Mouse (Mus musculus) stomach, postnatal 0 days (tissue): ENCODE measurements at regions not wholly inside any gene's neighbourhood (a gene's known extent, or its start where the extent isn't known, plus 50 kb on each side); places are given as distances from the start of the nearest gene placed in this dataset.

ENCODE experiments used
- CTCF ChIP-seq: IDR thresholded peaks from 2 replicates; pipeline ENCODE4 v1.5.1; 2016; ENCODE audit warnings: antibody characterized with exemption, low read depth, mild to moderate bottlenecking, moderate library complexity
- EP300 ChIP-seq: optimal IDR thresholded peaks from 2 replicates; pipeline ENCODE3; 2016; ENCODE audit warnings: antibody characterized with exemption

DNA sequence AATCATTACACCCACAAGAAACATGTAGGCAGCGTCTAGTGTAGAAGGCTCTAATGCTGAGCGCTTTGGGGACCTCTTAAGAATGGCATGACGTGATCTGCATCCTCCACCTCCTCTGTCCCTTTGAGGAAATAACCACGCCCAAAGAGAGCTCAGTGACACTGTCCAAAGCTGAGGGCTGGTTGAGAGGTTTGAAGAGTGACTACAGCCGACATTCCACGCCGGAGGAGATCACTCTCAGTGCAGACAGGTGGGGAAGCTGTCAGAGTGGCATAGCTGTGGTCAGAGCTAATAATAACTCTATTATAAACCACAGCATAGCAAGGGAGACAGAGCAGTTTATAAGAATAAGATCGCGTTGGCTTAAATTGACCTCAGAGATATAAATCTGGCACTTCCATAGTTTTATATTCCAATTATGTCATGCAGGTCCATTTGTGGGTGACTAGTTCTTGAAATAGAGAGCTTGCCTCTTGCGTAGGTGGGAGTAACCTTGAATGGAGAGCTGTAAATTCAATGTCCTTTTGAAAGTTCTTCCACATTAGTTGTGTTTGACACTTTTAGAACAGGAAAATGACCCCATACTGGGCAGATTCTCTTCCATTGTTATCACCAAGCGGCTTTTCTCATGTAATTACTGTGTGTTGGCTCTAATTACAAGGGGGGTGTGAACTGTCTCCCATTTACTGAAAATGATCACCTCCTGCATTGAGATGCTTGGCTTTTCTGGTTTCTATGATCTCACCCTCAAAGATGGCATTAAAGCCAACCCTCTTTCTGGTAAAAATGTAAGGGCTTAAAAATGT, 161.7 kb downstream of the BC067074 start:
- TF ChIP-seq CTCF, result no peak
- TF ChIP-seq EP300, result no peak
